Mouse (Mus musculus) lung, adult 2 months (tissue): ENCODE measurements around the gene Dchs1. TPM values are rescaled to one million over a fixed set of nuclear protein-coding genes. Genes with fewer than 3 reads are reported as not detected.
"Not testable (repeated sequence)": the region's sequence is repeated elsewhere in the genome, so short reads cannot be mapped to it uniquely, and the experiment has no call there.

Source experiments
- DNase-seq: peaks from one replicate; pipeline ENCODE4 v3.0.0; 2022
- H3K4me1 ChIP-seq: fragments of 200-500 bp; 2 replicates; pipeline ENCODE4 v1.6.1; 2011; ENCODE audit warnings: low read length; ENCODE audit not compliant: control insufficient read depth, insufficient read depth
- H3K4me3 ChIP-seq: fragments of 200-500 bp; replicated peaks from 2 replicates; pipeline ENCODE3; 2011; ENCODE audit warnings: low read depth, mild to moderate bottlenecking, control low read depth, low read length; ENCODE audit errors: extremely low read depth
- CTCF ChIP-seq: fragments of 200-500 bp; IDR thresholded peaks from 2 replicates; pipeline ENCODE4 v1.5.1; 2011; ENCODE audit warnings: mild to moderate bottlenecking, low read length, control low read depth; ENCODE audit not compliant: insufficient read depth
- POLR2A ChIP-seq: fragments of 200-500 bp; IDR thresholded peaks from 2 replicates; pipeline ENCODE4 v1.6.1; 2011; ENCODE audit warnings: low read depth, mild to moderate bottlenecking, control low read depth, low read length, borderline replicate concordance; ENCODE audit errors: extremely low read depth
- WGBS: fragments of 180-500 bp; shearing (Covaris S2); methylation state at CpG from one replicate; pipeline ENCODE4 v1.1.7; 2018; 5-methylcytosine and 5-hydroxymethylcytosine counted together
- polyA plus RNA-seq: library from polyadenylated mRNA; depleted of rRNA; stranded (reverse); fragments of >200 nt; gene quantifications from 2 replicates; pipeline ENCODE4 v1.2.3, GENCODE M21; 2012

Dchs1 gene
- polyA plus RNA-seq, 1 experiment, result 13.9 TPM

DNA sequence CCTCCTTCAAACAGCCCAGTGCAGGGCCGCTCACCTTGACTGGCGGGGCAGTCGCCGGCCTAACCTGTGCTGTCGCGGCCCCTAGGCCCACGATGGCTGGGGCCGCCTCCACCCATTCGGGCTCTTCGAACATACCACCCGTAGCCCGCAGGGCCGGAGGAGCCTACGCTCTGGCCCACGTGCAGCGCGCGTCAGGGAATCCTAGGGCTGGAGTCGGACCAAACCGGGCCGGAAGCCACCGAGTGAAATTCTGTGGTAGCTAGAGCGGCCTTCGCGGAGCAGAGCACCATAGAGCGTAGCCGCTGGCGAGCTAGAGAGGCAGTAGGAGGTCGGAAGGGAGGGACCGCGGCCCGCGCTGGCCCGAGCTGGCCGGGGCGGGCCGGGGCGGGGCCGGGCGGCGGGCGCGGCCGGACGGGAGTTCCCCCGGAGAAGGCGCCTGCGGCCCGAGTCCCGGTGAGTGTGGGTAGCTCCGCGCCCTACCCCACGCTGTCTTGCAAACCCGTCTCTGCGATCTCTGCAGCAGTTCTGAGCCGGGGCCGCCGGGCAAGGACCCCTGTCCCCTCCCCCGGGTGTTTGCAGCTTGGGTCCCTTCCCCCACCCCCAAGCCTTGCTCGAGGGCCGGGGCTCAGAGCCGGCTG, 51.1 kb downstream of the Dchs1 start, which contains the start of gene Ilk:
TSS of gene Ilk (plus strand) at position 329 of the 638 bp plus-strand sequence.
- Histone ChIP-seq H3K4me1 (peaks cover 14% of the 10 kb centered on the region), H3K4me3 (peak within 1 kb of the TSS; percentile 100)
- DNase-seq, result peak; percentile 89
- TF ChIP-seq POLR2A, result peak; percentile 83; the same call in 1 of the 2 replicates
- TF ChIP-seq CTCF, result no peak
- whole genome bisulfite sequencing, result under 1% methylated on average over 61 of the region's 62 CpGs

GRCm38 (mm10) chr7:105735464-105735863, 52.0 kb downstream of the Dchs1 start:
- peaks cover 14% of the 10 kb centered on the region for H3K4me1 ChIP-seq
- DNase-seq, H3K4me3 ChIP-seq: not testable (repeated sequence)
- 38% methylated on average over 4 of the region's 4 CpGs for WGBS

DNA sequence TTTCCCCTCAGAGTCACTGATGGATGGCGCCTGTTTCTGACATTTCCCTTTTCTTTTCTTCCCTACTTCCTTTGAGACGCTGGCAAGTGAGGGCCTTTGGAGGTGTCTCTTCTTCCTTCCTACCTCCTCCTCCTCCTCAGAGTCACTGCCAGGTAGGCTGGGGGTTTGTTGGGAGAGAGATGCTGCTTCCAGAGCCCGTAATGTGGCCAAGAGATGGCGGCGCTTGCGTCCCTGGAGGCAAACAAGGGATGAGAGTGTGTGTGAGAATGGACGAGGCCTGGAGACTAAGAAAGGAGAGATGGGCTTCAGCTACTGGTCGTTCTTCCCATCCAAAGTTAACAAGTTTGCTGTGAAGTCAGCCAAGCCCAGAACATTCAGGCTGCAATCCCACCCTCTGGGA, 52.6 kb downstream of the Dchs1 start:
- 82% methylated on average over 8 of the region's 8 CpGs for WGBS
- Histone ChIP-seq H3K4me3 (no peak overlapping the region), H3K4me1 (peaks cover 10% of the 10 kb centered on the region)
- DNase-seq, result no peak
- no peak for TF ChIP-seq CTCF
- TF ChIP-seq POLR2A, result no peak

DNA sequence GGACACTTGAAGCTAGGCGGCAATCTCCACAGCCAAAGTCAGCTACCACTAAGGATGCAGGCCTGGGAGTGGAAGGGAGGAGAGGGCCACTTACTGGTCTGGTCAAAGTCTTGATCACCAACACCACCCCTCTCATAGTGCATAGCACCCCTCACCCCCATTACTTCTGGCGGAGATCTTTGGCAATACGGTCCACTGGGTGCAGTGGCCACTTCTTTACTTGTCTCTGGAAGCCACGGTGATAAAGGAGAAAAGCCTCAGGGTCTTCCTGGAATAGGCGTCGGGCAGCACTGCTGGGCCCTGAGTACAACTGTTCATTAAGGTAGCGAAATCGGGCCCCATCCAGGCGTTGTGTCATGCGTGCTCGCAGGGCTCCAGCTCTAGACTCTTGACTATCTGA, 53.6 kb downstream of the Dchs1 start:
- WGBS, result 95% methylated on average over 11 of the region's 11 CpGs
- Histone ChIP-seq H3K4me1 (peaks cover 7% of the 10 kb centered on the region), H3K4me3 (no peak overlapping the region)
- DNase-seq, result no peak
- TF ChIP-seq POLR2A (no peak), CTCF (no peak)

GRCm38 (mm10) chr7:105728701-105729428, 58.6 kb downstream of the Dchs1 start:
- TF ChIP-seq CTCF (no peak), POLR2A (no peak)
- H3K4me1 ChIP-seq, result no peaks in the 10 kb centered on the region
- H3K4me3 ChIP-seq, result no peak overlapping the region
- DNase-seq, result no peak
- WGBS, result 57% methylated on average over 6 of the region's 6 CpGs

DNA sequence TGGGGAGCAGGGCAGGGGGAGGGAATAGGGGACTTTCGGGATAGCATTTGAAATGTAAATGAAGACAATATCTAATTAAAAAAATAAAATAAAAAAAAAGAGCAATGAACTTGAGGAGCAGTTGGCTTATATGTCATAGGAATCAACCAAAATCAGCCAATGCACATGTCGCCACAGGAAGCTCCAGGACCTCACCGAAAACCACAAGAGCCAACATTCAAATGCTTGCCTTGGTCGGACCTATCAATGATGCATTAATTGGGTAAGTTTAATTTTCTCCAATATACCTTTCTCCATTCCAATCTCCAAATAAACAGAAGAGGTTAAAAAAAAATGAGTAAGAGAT, 60.5 kb downstream of the Dchs1 start:
- no peak for DNase-seq
- TF ChIP-seq CTCF (no peak), POLR2A (no peak)
- 89% methylated on average over 4 of the region's 4 CpGs for WGBS

GRCm38 (mm10) chr7:105726144-105726979, 61.1 kb downstream of the Dchs1 start:
- no peak for DNase-seq
- WGBS, result 79% methylated on average over 4 of the region's 4 CpGs
- TF ChIP-seq CTCF (peak; percentile 55), POLR2A (no peak)

More for the DNA sequence above, 60.5 kb downstream of the Dchs1 start:
- H3K4me3 ChIP-seq, result no peak overlapping the region
- no peaks in the 10 kb centered on the region for H3K4me1 ChIP-seq

DNA sequence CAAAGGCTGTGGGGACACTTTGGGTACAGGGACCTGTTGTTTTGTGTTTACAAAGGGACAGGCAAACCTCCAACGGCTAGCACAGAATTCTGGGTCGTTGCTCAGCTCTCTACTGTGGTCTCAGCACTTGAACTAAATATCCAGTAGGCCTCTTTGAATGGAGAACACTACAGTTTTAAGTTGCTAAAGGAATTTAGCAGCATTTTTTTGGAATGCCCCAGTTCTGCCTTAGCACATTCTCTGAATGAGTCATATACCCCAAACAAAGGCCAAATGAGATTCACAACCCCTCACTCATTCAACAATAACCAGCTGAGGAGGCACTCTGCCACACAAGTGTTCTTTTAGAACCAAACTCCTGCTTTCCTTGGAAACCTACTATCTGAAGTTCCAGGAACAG, 65.5 kb downstream of the Dchs1 start:
- no peak for DNase-seq
- TF ChIP-seq CTCF (no peak), POLR2A (no peak)

More at GRCm38 (mm10) chr7:105726144-105726979, 61.1 kb downstream of the Dchs1 start:
- Histone ChIP-seq H3K4me3 (no peak overlapping the region), H3K4me1 (no peaks in the 10 kb centered on the region)

DNA sequence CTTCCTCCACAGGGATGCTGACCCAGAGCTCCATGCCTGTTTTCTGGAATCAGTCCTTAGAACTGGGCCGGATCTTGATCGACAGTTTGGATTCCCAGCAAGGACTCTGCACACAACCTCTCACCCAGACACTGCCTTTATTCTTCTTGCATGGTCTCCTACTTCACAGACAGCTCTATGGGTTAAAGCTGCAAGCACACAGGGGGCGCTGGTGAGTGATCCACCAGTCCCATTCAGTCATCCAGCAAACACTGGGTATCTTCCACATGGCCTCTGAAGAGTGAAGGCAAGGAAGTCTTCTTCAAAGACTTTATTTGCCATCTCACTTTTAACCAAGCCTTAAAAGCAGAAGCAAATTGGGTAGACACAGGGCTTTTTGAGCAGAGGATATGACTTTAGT, 72.1 kb downstream of the Dchs1 start:
- 50% methylated on average over 3 of the region's 3 CpGs for WGBS
- TF ChIP-seq CTCF, result peak; percentile 28; the same call in 1 of the 2 replicates
- no peak for TF ChIP-seq POLR2A
- Histone ChIP-seq H3K4me1 (no peaks in the 10 kb centered on the region), H3K4me3 (no peak overlapping the region)
- no peak for DNase-seq

More for the DNA sequence above, 65.5 kb downstream of the Dchs1 start:
- no peaks in the 10 kb centered on the region for H3K4me1 ChIP-seq
- no peak overlapping the region for H3K4me3 ChIP-seq
- WGBS, result 58% methylated on average over 2 of the region's 2 CpGs
